In genomic region chr11:68029871-68030270, GRCm38 (mm10) we compare ENCODE assay signal across 14 mouse cellular contexts.
"Had no signal": no experiment of that assay in that cellular context is flagged by ENCODE, and none has a peak within 500 bp of the region (broad histone marks: within the 10 kb centered on the region; RNA-seq: fewer than 3 reads in every experiment).

No protein-coding gene starts in this region.

- H3K4me2 ChIP-seq: limb, embryonic 13.5 days; neural tube, embryonic 13.5 days had no signal

- H3K36me3 ChIP-seq: limb, embryonic 13.5 days; midbrain, embryonic 10.5 days; neural tube, embryonic 13.5 days had no signal

- DNase-seq: kidney, postnatal 10 days; left cerebral cortex, postnatal 4 days; lung, adult 2 months; lung, postnatal 10 days; lung, postnatal 4 days; midbrain, embryonic 14.5 days; right cerebral cortex, adult 18-20 months; right cerebral cortex, postnatal 25 days; thymus, postnatal 4 days had no signal

- H3K27ac ChIP-seq: limb, embryonic 13.5 days; liver, embryonic 14.5 days; neural tube, embryonic 13.5 days; stomach, postnatal 0 days had no signal

- H3K4me3 ChIP-seq: limb, embryonic 13.5 days; midbrain, embryonic 10.5 days; neural tube, embryonic 13.5 days had no signal

- H3K9me3 ChIP-seq: limb, embryonic 13.5 days; midbrain, embryonic 10.5 days; neural tube, embryonic 13.5 days had no signal

- H3K27me3 ChIP-seq: limb, embryonic 13.5 days; neural tube, embryonic 13.5 days had no signal

- H3K9ac ChIP-seq: limb, embryonic 13.5 days; liver, embryonic 14.5 days; neural tube, embryonic 13.5 days had no signal
